Mouse (Mus musculus) brain, embryonic 14.5 days (tissue): ENCODE results near the gene Smco3.

Experiments
- CTCF ChIP-seq: fragments of 200-500 bp; IDR thresholded peaks from 2 replicates; pipeline ENCODE4 v1.5.1; 2012; ENCODE audit warnings: inconsistent platforms, mild to moderate bottlenecking, moderate library complexity, borderline replicate concordance; ENCODE audit not compliant: insufficient read depth, insufficient read length; ENCODE audit errors: extremely low read depth
- POLR2A ChIP-seq: fragments of 200-500 bp; IDR thresholded peaks from 2 replicates; pipeline ENCODE4 v1.6.1; 2012; ENCODE audit warnings: mild to moderate bottlenecking, inconsistent platforms, borderline replicate concordance; ENCODE audit not compliant: poor library complexity, insufficient read depth, insufficient read length, severe bottlenecking; ENCODE audit errors: extremely low read depth

- TF ChIP-seq POLR2A, result no peak
- no peak for TF ChIP-seq CTCF
These were observed 6.6 kb downstream of the Smco3 start for GRCm38 (mm10) chr6:136828681-136829080.
